Mouse (Mus musculus): ENCODE measurements around the gene Lrrn4cl.
"Not testable (repeated sequence)": the region's sequence is repeated elsewhere in the genome, so short reads cannot be mapped to it uniquely, and the experiment has no call there.

The Lrrn4cl gene

GRCm38 (mm10) chr19:8850402-8850901, at the start of gene Lrrn4cl:
Gene Lrrn4cl (plus strand): TSS chr19:8850768.
- no peak for DNase-seq (ENCODE audit: low read depth)

- DNase-seq (ENCODE audit: low read depth), result peak; percentile 93
These were observed 48.3 kb upstream of the Lrrn4cl start, which contains the start of gene Zbtb3 for GRCm38 (mm10) chr19:8802130-8802821. Gene Zbtb3 (plus strand): TSS chr19:8802555.

GRCm38 (mm10) chr19:8803204-8803780, 47.3 kb upstream of the Lrrn4cl start:
- no peak for DNase-seq (ENCODE audit: low read depth)

GRCm38 (mm10) chr19:8803879-8804660, 46.5 kb upstream of the Lrrn4cl start:
- DNase-seq (ENCODE audit: low read depth), result no peak

GRCm38 (mm10) chr19:8806810-8807209, 43.8 kb upstream of the Lrrn4cl start:
- no peak for DNase-seq (ENCODE audit: low read depth)

- no peak for DNase-seq (ENCODE audit: low read depth)
These were observed 34.8 kb upstream of the Lrrn4cl start for GRCm38 (mm10) chr19:8815812-8816211.

GRCm38 (mm10) chr19:8817001-8817400, 33.6 kb upstream of the Lrrn4cl start:
- no peak for DNase-seq (ENCODE audit: low read depth)

GRCm38 (mm10) chr19:8818301-8818798, 32.2 kb upstream of the Lrrn4cl start:
- DNase-seq (ENCODE audit: low read depth), result no peak

- peak; percentile 96 for DNase-seq (ENCODE audit: low read depth)
These were observed 31.6 kb upstream of the Lrrn4cl start, which contains the start of gene Ttc9c for GRCm38 (mm10) chr19:8818801-8819595. Gene Ttc9c (minus strand): TSS chr19:8819333.

GRCm38 (mm10) chr19:8819596-8820423, 30.8 kb upstream of the Lrrn4cl start, which contains the start of gene Hnrnpul2:
Gene Hnrnpul2 (plus strand): TSS chr19:8820010.
- DNase-seq (ENCODE audit: low read depth), result peak; percentile 96

GRCm38 (mm10) chr19:8820424-8820956, 30.1 kb upstream of the Lrrn4cl start:
- no peak for DNase-seq (ENCODE audit: low read depth)

GRCm38 (mm10) chr19:8821146-8821545, 29.4 kb upstream of the Lrrn4cl start:
- DNase-seq (ENCODE audit: low read depth), result no peak

- DNase-seq (ENCODE audit: low read depth), result no peak
These were observed 27.9 kb upstream of the Lrrn4cl start for GRCm38 (mm10) chr19:8822696-8823095.

- no peak for DNase-seq (ENCODE audit: low read depth)
These were observed 20.9 kb upstream of the Lrrn4cl start, which contains the start of gene AC129217.1 for GRCm38 (mm10) chr19:8829660-8830059. Gene AC129217.1 (plus strand): TSS chr19:8829773.

GRCm38 (mm10) chr19:8830664-8831063, 19.9 kb upstream of the Lrrn4cl start:
- DNase-seq (ENCODE audit: low read depth), result no peak

GRCm38 (mm10) chr19:8831262-8831661, 19.3 kb upstream of the Lrrn4cl start:
- no peak for DNase-seq (ENCODE audit: low read depth)

- DNase-seq (ENCODE audit: low read depth), result no peak
These were observed 17.6 kb upstream of the Lrrn4cl start for GRCm38 (mm10) chr19:8832971-8833370.

- not testable (repeated sequence) for DNase-seq (ENCODE audit: low read depth)
These were observed 14.2 kb upstream of the Lrrn4cl start for GRCm38 (mm10) chr19:8836327-8836726.

- DNase-seq (ENCODE audit: low read depth), result peak; percentile 73
These were observed 13.2 kb upstream of the Lrrn4cl start, which contains the start of gene Bscl2 for GRCm38 (mm10) chr19:8837251-8837791. Gene Bscl2 (plus strand): TSS chr19:8837467.
